Mouse (Mus musculus): ENCODE measurements around the gene Pfkfb4. TPM values are rescaled to one million over a fixed set of nuclear protein-coding genes. Genes with fewer than 3 reads are reported as not detected.

Gene Pfkfb4
- polyA plus RNA-seq, 1 experiment, result not detected

DNA sequence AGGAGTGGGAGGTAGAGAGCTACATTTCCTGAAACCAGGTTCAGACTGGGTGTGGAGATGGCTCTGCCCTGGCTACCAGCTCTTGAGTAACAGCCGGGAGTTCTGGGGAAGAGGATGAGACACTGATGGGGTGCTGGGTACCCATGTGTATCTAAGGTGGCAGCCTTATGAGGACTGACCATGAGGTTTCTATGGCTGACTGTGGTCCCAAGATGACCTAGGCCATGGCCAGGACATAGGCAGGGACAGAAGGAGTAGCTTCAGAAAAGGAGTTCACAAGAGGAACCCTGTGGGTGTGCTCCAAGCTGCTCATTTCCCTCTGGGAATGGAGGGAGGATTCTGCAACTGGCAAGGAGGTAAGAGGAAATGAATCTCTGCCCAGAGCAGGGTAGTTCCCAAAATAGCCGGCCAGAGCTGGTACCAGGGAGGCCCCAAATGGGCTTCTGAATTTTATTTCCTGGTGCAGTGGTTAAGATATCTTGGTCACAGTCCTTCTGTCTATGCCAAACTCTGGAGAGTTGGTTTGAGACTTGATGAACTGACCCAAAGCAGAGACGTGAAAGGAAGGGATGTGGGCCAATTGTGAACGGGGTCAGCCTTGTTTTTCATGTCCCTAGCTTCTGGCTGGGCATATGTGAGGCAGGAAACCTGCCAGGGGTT is 1.6 kb upstream of the Pfkfb4 start:
- Histone ChIP-seq H3K27ac (ENCODE audit: insufficient read depth, low read depth, low read length) (no peak overlapping the region), H3K4me3 (ENCODE audit: insufficient read depth, low read depth, low read length) (no peak overlapping the region), H3K4me1 (ENCODE audit: control insufficient read depth, insufficient read depth, low read length) (peaks cover 21% of the 10 kb centered on the region)
- TF ChIP-seq POLR2A (IDR thresholded peaks at IDR 0.05; ENCODE audit: insufficient read depth, low read depth, low read length) (no peak), CTCF (IDR thresholded peaks at IDR 0.05; ENCODE audit: insufficient read depth, low read depth, low read length) (no peak)
- WGBS, result 61% methylated on average over 4 of the region's 4 CpGs

DNA sequence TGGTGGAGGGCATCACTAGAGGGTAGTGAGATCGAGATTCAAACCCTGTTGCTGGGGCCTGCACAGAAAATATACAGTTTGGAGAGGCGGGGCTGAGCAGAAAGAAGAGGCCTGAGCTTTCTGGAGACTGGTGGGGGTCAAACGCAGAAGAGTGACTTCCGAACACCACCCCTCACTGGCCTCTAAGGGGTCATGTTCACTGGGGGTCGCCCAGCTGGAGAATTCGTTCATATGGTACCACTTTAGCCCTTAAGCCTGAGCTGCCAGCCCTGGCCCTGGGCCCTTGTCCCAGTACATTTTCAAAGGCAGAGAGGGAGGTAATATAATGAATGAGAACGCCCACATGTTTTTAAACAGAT is 1.1 kb upstream of the Pfkfb4 start:
- H3K4me3 ChIP-seq (ENCODE audit: insufficient read depth, low read depth, low read length), result no peak overlapping the region
- TF ChIP-seq POLR2A (IDR thresholded peaks at IDR 0.05; ENCODE audit: insufficient read depth, low read depth, low read length), result no peak
- TF ChIP-seq CTCF (IDR thresholded peaks at IDR 0.05; ENCODE audit: insufficient read depth, low read depth, low read length), result no peak
- no peak overlapping the region for H3K27ac ChIP-seq (ENCODE audit: insufficient read depth, low read depth, low read length)
- 60% methylated on average over 7 of the region's 7 CpGs for WGBS
- peaks cover 21% of the 10 kb centered on the region for H3K4me1 ChIP-seq (ENCODE audit: control insufficient read depth, insufficient read depth, low read length)

DNA sequence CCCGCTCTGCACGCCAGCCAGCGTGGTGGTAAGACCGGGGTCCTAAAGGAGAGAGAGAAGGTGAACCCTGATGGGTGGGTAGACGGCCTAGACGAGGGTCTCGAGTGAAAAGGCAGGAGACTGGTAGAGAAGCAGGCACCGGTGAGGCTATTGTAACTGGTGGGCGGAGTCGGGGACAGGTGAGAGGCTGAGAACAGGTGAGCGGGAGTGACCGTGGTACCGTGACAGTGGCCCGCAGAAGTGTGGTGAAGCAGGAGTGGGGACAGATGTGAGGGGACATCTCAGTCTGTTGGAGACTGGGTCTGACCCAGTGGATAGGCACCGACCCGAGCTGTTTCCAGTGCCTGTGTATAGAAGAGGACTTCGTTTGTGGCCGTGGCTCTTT is 499 bp downstream of the Pfkfb4 start:
- Histone ChIP-seq H3K27ac (ENCODE audit: insufficient read depth, low read depth, low read length) (no peak overlapping the region), H3K4me3 (ENCODE audit: insufficient read depth, low read depth, low read length) (peak overlapping the region; percentile 60), H3K4me1 (ENCODE audit: control insufficient read depth, insufficient read depth, low read length) (peaks cover 21% of the 10 kb centered on the region)
- TF ChIP-seq CTCF (IDR thresholded peaks at IDR 0.05; ENCODE audit: insufficient read depth, low read depth, low read length), result no peak
- no peak for TF ChIP-seq POLR2A (IDR thresholded peaks at IDR 0.05; ENCODE audit: insufficient read depth, low read depth, low read length)
- WGBS, result 4% methylated on average over 18 of the region's 18 CpGs

DNA sequence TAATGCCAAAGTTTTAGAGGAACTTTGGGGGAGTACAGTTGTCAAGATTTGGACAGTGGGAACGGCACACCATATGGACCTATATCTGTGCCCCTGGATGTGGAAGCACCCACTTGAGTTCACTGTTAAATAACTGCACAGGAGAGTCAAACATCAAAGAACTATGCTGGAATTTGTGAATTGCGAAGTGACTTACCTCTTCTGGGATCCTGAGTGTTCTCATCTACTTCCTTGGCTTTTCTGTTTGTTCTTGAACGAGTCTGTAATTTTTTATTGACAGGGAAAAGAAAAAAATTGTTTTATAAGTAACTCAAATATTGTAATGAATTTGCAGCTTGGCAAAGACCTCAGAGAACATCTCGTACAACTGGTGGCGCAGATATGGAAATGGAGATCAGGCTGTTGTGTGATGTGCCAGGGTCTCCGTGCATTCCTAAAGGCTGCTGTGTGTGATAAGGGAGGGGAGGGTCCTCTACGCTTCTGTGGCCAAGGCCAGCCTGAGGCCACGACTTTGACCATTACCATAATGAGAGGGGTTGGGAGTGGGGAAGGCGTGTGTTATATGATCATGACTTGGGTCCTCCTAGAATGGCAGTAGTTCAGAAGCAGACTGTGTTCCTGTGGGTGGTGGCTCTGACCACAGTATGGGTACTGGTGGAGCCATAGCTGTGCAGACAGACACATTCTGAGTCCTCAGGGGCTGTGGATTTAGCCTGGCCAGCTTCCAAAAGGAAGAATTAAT is 1.2 kb downstream of the Pfkfb4 start:
- H3K27ac ChIP-seq (ENCODE audit: insufficient read depth, low read depth, low read length), result no peak overlapping the region
- H3K4me1 ChIP-seq (ENCODE audit: control insufficient read depth, insufficient read depth, low read length), result peaks cover 19% of the 10 kb centered on the region
- H3K4me3 ChIP-seq (ENCODE audit: insufficient read depth, low read depth, low read length), result no peak overlapping the region
- 84% methylated on average over 9 of the region's 9 CpGs for WGBS
- no peak for TF ChIP-seq CTCF (IDR thresholded peaks at IDR 0.05; ENCODE audit: insufficient read depth, low read depth, low read length)
- TF ChIP-seq POLR2A (IDR thresholded peaks at IDR 0.05; ENCODE audit: insufficient read depth, low read depth, low read length), result no peak

DNA sequence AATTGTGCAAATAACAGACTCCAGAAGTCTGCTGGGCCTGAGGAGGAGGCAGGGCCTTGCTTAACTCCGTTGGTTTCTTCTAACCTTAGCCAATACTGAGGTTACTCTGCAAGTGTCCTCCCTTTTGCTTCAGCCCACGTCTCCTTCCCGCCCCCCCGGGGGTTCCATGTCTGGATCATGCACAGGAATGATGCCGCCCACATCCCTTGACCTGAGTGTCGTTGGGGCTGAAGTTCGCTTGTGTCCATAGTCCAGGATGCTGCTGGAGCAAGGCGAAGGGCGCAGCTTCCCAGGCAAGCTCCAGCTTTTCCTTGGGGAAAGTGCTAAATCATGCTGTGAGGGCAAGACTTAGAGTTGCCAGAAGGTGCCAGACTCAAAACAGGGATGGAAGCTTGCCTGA is 4.8 kb downstream of the Pfkfb4 start:
- TF ChIP-seq POLR2A (IDR thresholded peaks at IDR 0.05; ENCODE audit: insufficient read depth, low read depth, low read length), result no peak
- no peak for TF ChIP-seq CTCF (IDR thresholded peaks at IDR 0.05; ENCODE audit: insufficient read depth, low read depth, low read length)
- Histone ChIP-seq H3K4me3 (ENCODE audit: insufficient read depth, low read depth, low read length) (no peak overlapping the region), H3K4me1 (ENCODE audit: control insufficient read depth, insufficient read depth, low read length) (peaks cover 12% of the 10 kb centered on the region), H3K27ac (ENCODE audit: insufficient read depth, low read depth, low read length) (no peak overlapping the region)
- 79% methylated on average over 9 of the region's 9 CpGs for WGBS

DNA sequence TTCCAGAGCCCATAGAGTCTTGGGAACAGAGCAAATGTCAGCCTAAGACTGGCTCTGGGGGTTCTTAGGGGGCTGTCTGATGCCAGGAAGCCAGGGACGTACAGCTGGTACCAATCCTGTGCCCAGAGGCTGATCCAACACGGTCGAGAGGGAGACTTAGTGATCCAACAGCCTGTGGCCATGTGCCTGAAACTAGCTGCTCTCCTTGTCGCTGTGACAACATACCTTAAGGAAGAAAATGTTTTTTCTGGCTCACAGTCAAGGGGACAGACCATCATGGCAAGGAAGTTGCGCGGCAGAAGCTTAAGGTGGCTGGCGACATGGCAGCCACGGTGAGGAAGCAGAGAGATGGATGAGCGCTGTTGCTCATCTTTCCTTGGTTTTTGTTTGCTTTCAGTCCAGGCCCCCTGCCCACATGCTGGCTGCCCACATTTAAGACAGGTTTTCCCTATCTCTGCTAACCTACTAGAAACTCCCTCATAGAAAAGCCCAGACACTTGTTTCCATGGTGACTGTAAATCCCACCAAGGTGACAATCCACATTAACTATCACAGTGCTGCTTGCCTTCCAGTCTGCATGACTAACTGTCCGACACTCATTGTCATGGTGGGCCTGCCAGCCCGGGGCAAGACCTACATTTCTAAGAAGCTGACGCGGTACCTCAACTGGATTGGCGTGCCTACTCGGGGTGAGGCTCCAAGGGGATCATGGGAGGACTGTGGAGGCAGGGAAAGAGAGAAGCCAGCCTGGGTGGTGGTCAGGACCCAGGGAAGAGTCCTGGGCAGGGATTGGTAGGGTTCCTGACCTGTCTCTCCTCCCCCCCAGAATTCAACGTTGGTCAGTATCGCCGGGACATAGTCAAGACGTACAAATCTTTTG is 6.9 kb downstream of the Pfkfb4 start:
- Histone ChIP-seq H3K4me1 (ENCODE audit: control insufficient read depth, insufficient read depth, low read length) (0 out of 2 replicates have a peak, but pooled peaks cover 3% of the 10 kb centered on the region), H3K27ac (ENCODE audit: insufficient read depth, low read depth, low read length) (no peak overlapping the region), H3K4me3 (ENCODE audit: insufficient read depth, low read depth, low read length) (no peak overlapping the region)
- TF ChIP-seq CTCF (IDR thresholded peaks at IDR 0.05; ENCODE audit: insufficient read depth, low read depth, low read length) (no peak), POLR2A (IDR thresholded peaks at IDR 0.05; ENCODE audit: insufficient read depth, low read depth, low read length) (no peak)
- 78% methylated on average over 19 of the region's 19 CpGs for WGBS

DNA sequence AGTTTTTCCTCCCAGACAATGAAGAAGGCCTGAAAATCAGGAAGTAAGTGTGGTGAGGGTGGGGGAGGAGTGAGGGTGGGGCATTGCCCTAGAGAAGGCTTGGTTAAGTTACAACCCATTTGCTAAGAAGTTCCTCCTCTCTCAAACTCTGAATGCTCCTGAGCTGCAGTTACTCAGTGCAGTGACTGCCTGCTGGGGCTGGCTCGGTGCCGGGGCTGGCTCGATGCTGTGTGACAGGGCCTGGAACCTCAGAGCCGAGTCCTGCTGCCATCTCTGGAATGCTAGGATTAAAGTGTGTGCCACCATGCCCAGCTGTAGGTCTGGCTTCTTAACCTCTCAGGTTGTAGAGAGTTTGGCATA is 7.6 kb downstream of the Pfkfb4 start:
- TF ChIP-seq POLR2A (IDR thresholded peaks at IDR 0.05; ENCODE audit: insufficient read depth, low read depth, low read length), result no peak
- no peak for TF ChIP-seq CTCF (IDR thresholded peaks at IDR 0.05; ENCODE audit: insufficient read depth, low read depth, low read length)
- no peak overlapping the region for H3K4me3 ChIP-seq (ENCODE audit: insufficient read depth, low read depth, low read length)
- no peaks in the 10 kb centered on the region for H3K4me1 ChIP-seq (ENCODE audit: control insufficient read depth, insufficient read depth, low read length)
- WGBS, result 68% methylated on average over 4 of the region's 4 CpGs
- no peak overlapping the region for H3K27ac ChIP-seq (ENCODE audit: insufficient read depth, low read depth, low read length)

DNA sequence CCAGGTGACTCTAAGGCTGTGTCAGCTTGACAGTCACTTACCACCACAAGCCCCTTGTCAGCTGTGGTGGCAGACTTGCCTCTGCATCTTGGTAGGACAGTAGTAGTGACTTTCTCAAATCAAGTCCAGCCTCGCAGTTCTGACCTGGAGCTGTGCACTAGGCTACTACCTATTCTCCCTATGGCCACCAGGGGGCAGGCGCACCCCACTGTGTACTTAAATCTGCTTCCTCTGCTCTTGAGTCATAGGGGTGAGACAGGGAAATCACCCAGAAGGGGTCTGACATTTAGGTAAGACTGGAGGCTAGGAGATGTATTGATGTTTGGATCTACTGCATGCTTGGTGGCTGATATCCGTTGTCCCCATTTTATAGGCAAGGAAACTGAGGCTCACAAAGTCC is 9.1 kb downstream of the Pfkfb4 start:
- TF ChIP-seq CTCF (IDR thresholded peaks at IDR 0.05; ENCODE audit: insufficient read depth, low read depth, low read length) (peak; percentile 38; the same call in 1 of the 2 replicates), POLR2A (IDR thresholded peaks at IDR 0.05; ENCODE audit: insufficient read depth, low read depth, low read length) (no peak)
- no peak overlapping the region for H3K4me3 ChIP-seq (ENCODE audit: insufficient read depth, low read depth, low read length)
- no peaks in the 10 kb centered on the region for H3K4me1 ChIP-seq (ENCODE audit: control insufficient read depth, insufficient read depth, low read length)
- whole genome bisulfite sequencing, result 11% methylated on average over 3 of the region's 3 CpGs
- no peak overlapping the region for H3K27ac ChIP-seq (ENCODE audit: insufficient read depth, low read depth, low read length)

DNA sequence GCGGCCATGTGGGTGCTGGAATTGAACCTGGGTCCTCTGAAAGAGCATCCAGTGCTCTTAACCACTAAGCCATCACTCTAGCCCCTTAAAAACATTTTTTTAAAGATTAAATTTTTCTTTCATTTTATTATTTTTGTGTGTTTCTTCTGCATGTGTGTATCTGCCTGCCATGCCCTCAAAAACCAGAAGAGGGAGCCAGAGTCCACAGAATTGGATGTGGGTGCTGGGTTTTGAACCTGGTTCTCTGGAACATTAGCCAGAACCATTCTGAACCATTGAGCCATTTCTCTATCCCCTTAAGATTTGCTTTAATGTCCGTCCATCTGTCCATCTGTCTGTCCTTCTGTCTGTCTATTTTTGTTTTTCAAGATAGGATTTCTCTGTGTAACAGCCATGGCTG is 11.6 kb downstream of the Pfkfb4 start:
- TF ChIP-seq POLR2A (IDR thresholded peaks at IDR 0.05; ENCODE audit: insufficient read depth, low read depth, low read length) (no peak), CTCF (IDR thresholded peaks at IDR 0.05; ENCODE audit: insufficient read depth, low read depth, low read length) (no peak)
- no peak overlapping the region for H3K4me3 ChIP-seq (ENCODE audit: insufficient read depth, low read depth, low read length)
- WGBS, result 71% methylated on average over 2 of the region's 2 CpGs
- peaks cover 3% of the 10 kb centered on the region for H3K4me1 ChIP-seq (ENCODE audit: control insufficient read depth, insufficient read depth, low read length)
- H3K27ac ChIP-seq (ENCODE audit: insufficient read depth, low read depth, low read length), result no peak overlapping the region

All from olfactory bulb, adult 2 months (tissue).